Mouse (Mus musculus): ENCODE results near the gene Asb10.

GRCm38 (mm10) chr5:24578109-24578963 is 37.6 kb upstream of the Asb10 start:
- no peak for TF ChIP-seq CHD2 (IDR thresholded peaks at IDR 0.05; ENCODE audit: low read depth, low read length)
- no peak for TF ChIP-seq ZNF384 (IDR thresholded peaks at IDR 0.05; ENCODE audit: low read depth, low read length)
- no peak for TF ChIP-seq MAFK (IDR thresholded peaks at IDR 0.05; ENCODE audit: insufficient read depth, low read depth, low read length)
- TF ChIP-seq ZC3H11A (IDR thresholded peaks at IDR 0.05; ENCODE audit: borderline replicate concordance, low read depth, low read length): no peak
